Mouse (Mus musculus): ENCODE measurements around the gene Kalrn. TPM values are rescaled to one million over a fixed set of nuclear protein-coding genes. Genes with fewer than 3 reads are reported as not detected.

Kalrn gene
- polyA plus RNA-seq, 1 experiment from 2014 or later = 22.1 TPM

- no peaks in the 10 kb centered on the region for H3K27me3 ChIP-seq (ENCODE audit: control insufficient read depth, insufficient read depth, low read length)
- no peaks in the 10 kb centered on the region for H3K4me1 ChIP-seq (ENCODE audit: control insufficient read depth, insufficient read depth, low read length)
- H3K4me3 ChIP-seq (ENCODE audit: low read depth, low read length) = no peak overlapping the region
- no peak overlapping the region for H3K4me2 ChIP-seq (replicated peaks; ENCODE audit: low read depth, low read length)
- H3K27ac ChIP-seq (ENCODE audit: low read length) = no peak overlapping the region
- H3K9ac ChIP-seq (replicated peaks; ENCODE audit: low read depth, low read length) = no peak overlapping the region
- no peak for ATAC-seq (ENCODE audit: insufficient number of reproducible peaks, insufficient read depth, low FRiP score, low read depth)
- H3K36me3 ChIP-seq (ENCODE audit: control insufficient read depth, insufficient read depth, low read length) = no peaks in the 10 kb centered on the region
- 65% methylated on average over 3 of the region's 3 CpGs for WGBS
- no peaks in the 10 kb centered on the region for H3K9me3 ChIP-seq (ENCODE audit: control insufficient read depth, low read depth, low read length)
These were observed 501.2 kb downstream of the Kalrn start for GRCm38 (mm10) chr16:34072136-34072535.

GRCm38 (mm10) chr16:34071223-34071825 lies 502.0 kb downstream of the Kalrn start:
- Histone ChIP-seq H3K4me3 (ENCODE audit: low read depth, low read length) (no peak overlapping the region), H3K9me3 (ENCODE audit: control insufficient read depth, low read depth, low read length) (no peaks in the 10 kb centered on the region), H3K27me3 (ENCODE audit: control insufficient read depth, insufficient read depth, low read length) (no peaks in the 10 kb centered on the region), H3K27ac (ENCODE audit: low read length) (no peak overlapping the region), H3K9ac (replicated peaks; ENCODE audit: low read depth, low read length) (no peak overlapping the region), H3K36me3 (ENCODE audit: control insufficient read depth, insufficient read depth, low read length) (no peaks in the 10 kb centered on the region), H3K4me1 (ENCODE audit: control insufficient read depth, insufficient read depth, low read length) (no peaks in the 10 kb centered on the region), H3K4me2 (replicated peaks; ENCODE audit: low read depth, low read length) (no peak overlapping the region)
- WGBS = 66% methylated on average over 3 of the region's 3 CpGs
- ATAC-seq (ENCODE audit: insufficient number of reproducible peaks, insufficient read depth, low FRiP score, low read depth) = peak; percentile 78

GRCm38 (mm10) chr16:34069481-34069880 lies 503.9 kb downstream of the Kalrn start:
- no peaks in the 10 kb centered on the region for H3K9me3 ChIP-seq (ENCODE audit: control insufficient read depth, low read depth, low read length)
- no peaks in the 10 kb centered on the region for H3K36me3 ChIP-seq (ENCODE audit: control insufficient read depth, insufficient read depth, low read length)
- ATAC-seq (ENCODE audit: insufficient number of reproducible peaks, insufficient read depth, low FRiP score, low read depth) = no peak
- 21% methylated on average over 3 of the region's 3 CpGs for WGBS
- H3K4me2 ChIP-seq (replicated peaks; ENCODE audit: low read depth, low read length) = no peak overlapping the region
- no peak overlapping the region for H3K9ac ChIP-seq (replicated peaks; ENCODE audit: low read depth, low read length)
- H3K27ac ChIP-seq (ENCODE audit: low read length) = no peak overlapping the region
- H3K4me3 ChIP-seq (ENCODE audit: low read depth, low read length) = no peak overlapping the region
- H3K27me3 ChIP-seq (ENCODE audit: control insufficient read depth, insufficient read depth, low read length) = no peaks in the 10 kb centered on the region
- H3K4me1 ChIP-seq (ENCODE audit: control insufficient read depth, insufficient read depth, low read length) = no peaks in the 10 kb centered on the region

- Histone ChIP-seq H3K9ac (replicated peaks; ENCODE audit: low read depth, low read length) (no peak overlapping the region), H3K4me2 (replicated peaks; ENCODE audit: low read depth, low read length) (no peak overlapping the region), H3K27ac (ENCODE audit: low read length) (no peak overlapping the region), H3K27me3 (ENCODE audit: control insufficient read depth, insufficient read depth, low read length) (no peaks in the 10 kb centered on the region), H3K4me1 (ENCODE audit: control insufficient read depth, insufficient read depth, low read length) (no peaks in the 10 kb centered on the region), H3K9me3 (ENCODE audit: control insufficient read depth, low read depth, low read length) (no peaks in the 10 kb centered on the region), H3K4me3 (ENCODE audit: low read depth, low read length) (no peak overlapping the region), H3K36me3 (ENCODE audit: control insufficient read depth, insufficient read depth, low read length) (no peaks in the 10 kb centered on the region)
- no peak for ATAC-seq (ENCODE audit: insufficient number of reproducible peaks, insufficient read depth, low FRiP score, low read depth)
These were observed 506.4 kb downstream of the Kalrn start for GRCm38 (mm10) chr16:34066922-34067321.

GRCm38 (mm10) chr16:34066376-34066775 lies 507.0 kb downstream of the Kalrn start:
- Histone ChIP-seq H3K27ac (ENCODE audit: low read length) (no peak overlapping the region), H3K9me3 (ENCODE audit: control insufficient read depth, low read depth, low read length) (no peaks in the 10 kb centered on the region), H3K4me2 (replicated peaks; ENCODE audit: low read depth, low read length) (no peak overlapping the region), H3K27me3 (ENCODE audit: control insufficient read depth, insufficient read depth, low read length) (no peaks in the 10 kb centered on the region), H3K36me3 (ENCODE audit: control insufficient read depth, insufficient read depth, low read length) (no peaks in the 10 kb centered on the region), H3K4me1 (ENCODE audit: control insufficient read depth, insufficient read depth, low read length) (no peaks in the 10 kb centered on the region), H3K4me3 (ENCODE audit: low read depth, low read length) (no peak overlapping the region), H3K9ac (replicated peaks; ENCODE audit: low read depth, low read length) (no peak overlapping the region)
- 87% methylated on average over 4 of the region's 4 CpGs for WGBS
- ATAC-seq (ENCODE audit: insufficient number of reproducible peaks, insufficient read depth, low FRiP score, low read depth) = no peak

GRCm38 (mm10) chr16:34063313-34063712 lies 510.0 kb downstream of the Kalrn start:
- no peak overlapping the region for H3K4me2 ChIP-seq (replicated peaks; ENCODE audit: low read depth, low read length)
- 82% methylated on average over 4 of the region's 4 CpGs for WGBS
- H3K4me1 ChIP-seq (ENCODE audit: control insufficient read depth, insufficient read depth, low read length) = peaks cover 9% of the 10 kb centered on the region; the same call in 1 of the 2 replicates
- H3K27ac ChIP-seq (ENCODE audit: low read length) = no peak overlapping the region
- H3K4me3 ChIP-seq (ENCODE audit: low read depth, low read length) = no peak overlapping the region
- H3K9ac ChIP-seq (replicated peaks; ENCODE audit: low read depth, low read length) = no peak overlapping the region
- H3K9me3 ChIP-seq (ENCODE audit: control insufficient read depth, low read depth, low read length) = no peaks in the 10 kb centered on the region
- H3K36me3 ChIP-seq (ENCODE audit: control insufficient read depth, insufficient read depth, low read length) = no peaks in the 10 kb centered on the region
- no peaks in the 10 kb centered on the region for H3K27me3 ChIP-seq (ENCODE audit: control insufficient read depth, insufficient read depth, low read length)
- no peak for ATAC-seq (ENCODE audit: insufficient number of reproducible peaks, insufficient read depth, low FRiP score, low read depth)

GRCm38 (mm10) chr16:34061661-34062060 lies 511.7 kb downstream of the Kalrn start:
- Histone ChIP-seq H3K9ac (replicated peaks; ENCODE audit: low read depth, low read length) (no peak overlapping the region), H3K36me3 (ENCODE audit: control insufficient read depth, insufficient read depth, low read length) (no peaks in the 10 kb centered on the region), H3K4me3 (ENCODE audit: low read depth, low read length) (no peak overlapping the region), H3K27me3 (ENCODE audit: control insufficient read depth, insufficient read depth, low read length) (no peaks in the 10 kb centered on the region), H3K9me3 (ENCODE audit: control insufficient read depth, low read depth, low read length) (no peaks in the 10 kb centered on the region), H3K27ac (ENCODE audit: low read length) (no peak overlapping the region), H3K4me1 (ENCODE audit: control insufficient read depth, insufficient read depth, low read length) (peaks cover 12% of the 10 kb centered on the region; the same call in 1 of the 2 replicates), H3K4me2 (replicated peaks; ENCODE audit: low read depth, low read length) (no peak overlapping the region)
- ATAC-seq (ENCODE audit: insufficient number of reproducible peaks, insufficient read depth, low FRiP score, low read depth) = no peak
- WGBS = 92% methylated on average over 1 of the region's 1 CpGs

GRCm38 (mm10) chr16:34058611-34059010 lies 514.7 kb downstream of the Kalrn start:
- no peak for ATAC-seq (ENCODE audit: insufficient number of reproducible peaks, insufficient read depth, low FRiP score, low read depth)
- Histone ChIP-seq H3K27me3 (ENCODE audit: control insufficient read depth, insufficient read depth, low read length) (no peaks in the 10 kb centered on the region), H3K9ac (replicated peaks; ENCODE audit: low read depth, low read length) (no peak overlapping the region), H3K36me3 (ENCODE audit: control insufficient read depth, insufficient read depth, low read length) (no peaks in the 10 kb centered on the region), H3K9me3 (ENCODE audit: control insufficient read depth, low read depth, low read length) (no peaks in the 10 kb centered on the region), H3K4me3 (ENCODE audit: low read depth, low read length) (no peak overlapping the region), H3K27ac (ENCODE audit: low read length) (no peak overlapping the region), H3K4me1 (ENCODE audit: control insufficient read depth, insufficient read depth, low read length) (peaks cover 12% of the 10 kb centered on the region; the same call in 1 of the 2 replicates), H3K4me2 (replicated peaks; ENCODE audit: low read depth, low read length) (no peak overlapping the region)
- WGBS = 30% methylated on average over 3 of the region's 3 CpGs

- no peak overlapping the region for H3K4me2 ChIP-seq (replicated peaks; ENCODE audit: low read depth, low read length)
- no peak overlapping the region for H3K9ac ChIP-seq (replicated peaks; ENCODE audit: low read depth, low read length)
- WGBS = 35% methylated on average over 5 of the region's 5 CpGs
- no peak for ATAC-seq (ENCODE audit: insufficient number of reproducible peaks, insufficient read depth, low FRiP score, low read depth)
- no peaks in the 10 kb centered on the region; the same call in 1 of the 2 replicates for H3K36me3 ChIP-seq (ENCODE audit: control insufficient read depth, insufficient read depth, low read length)
- no peaks in the 10 kb centered on the region for H3K27me3 ChIP-seq (ENCODE audit: control insufficient read depth, insufficient read depth, low read length)
- H3K9me3 ChIP-seq (ENCODE audit: control insufficient read depth, low read depth, low read length) = no peaks in the 10 kb centered on the region
- 0 out of 2 replicates have a peak overlapping the region, but pooled peaks have one; percentile 11 for H3K27ac ChIP-seq (ENCODE audit: low read length)
- no peak overlapping the region for H3K4me3 ChIP-seq (ENCODE audit: low read depth, low read length)
- peaks cover 12% of the 10 kb centered on the region; the same call in 1 of the 2 replicates for H3K4me1 ChIP-seq (ENCODE audit: control insufficient read depth, insufficient read depth, low read length)
These were observed 515.9 kb downstream of the Kalrn start for GRCm38 (mm10) chr16:34057464-34057863.
